Mouse (Mus musculus) brain, embryonic 14.5 days (tissue): ENCODE measurements around the gene Rbfox2.

Source experiments
- CTCF ChIP-seq: fragments of 200-500 bp; IDR thresholded peaks from 2 replicates; pipeline ENCODE4 v1.5.1; 2012; ENCODE audit warnings: inconsistent platforms, mild to moderate bottlenecking, moderate library complexity, borderline replicate concordance; ENCODE audit not compliant: insufficient read depth, insufficient read length; ENCODE audit errors: extremely low read depth
- POLR2A ChIP-seq: fragments of 200-500 bp; IDR thresholded peaks from 2 replicates; pipeline ENCODE4 v1.6.1; 2012; ENCODE audit warnings: mild to moderate bottlenecking, inconsistent platforms, borderline replicate concordance; ENCODE audit not compliant: poor library complexity, insufficient read depth, insufficient read length, severe bottlenecking; ENCODE audit errors: extremely low read depth

GRCm38 (mm10) chr15:77117209-77117608, 189.6 kb downstream of the Rbfox2 start:
- TF ChIP-seq CTCF (no peak), POLR2A (no peak)
